16 mouse cellular contexts compared by ENCODE assay signal in genomic region chr10:116461443-116461842, GRCm38 (mm10). TPM values are rescaled to one million over a fixed set of nuclear protein-coding genes. Genes with fewer than 3 reads are reported as not detected.
"Had no signal": no experiment of that assay in that cellular context is flagged by ENCODE, and none has a peak within 500 bp of the region (broad histone marks: within the 10 kb centered on the region; RNA-seq: fewer than 3 reads in every experiment).

No protein-coding gene starts in this region.

- DNase-seq: kidney, adult 9 months; kidney, postnatal 14 days; lung, postnatal 14 days; right cerebral cortex, postnatal 14 days; thymus, adult 2 months; thymus, postnatal 25 days had no signal

- H3K9me3 ChIP-seq: limb, embryonic 13.5 days; liver, embryonic 12.5 days; lung, embryonic 15.5 days; neural tube, embryonic 12.5 days; stomach, embryonic 15.5 days had no signal

- H3K4me3 ChIP-seq: left cerebral cortex, adult 2 months; limb, embryonic 13.5 days; liver, embryonic 12.5 days; lung, embryonic 15.5 days; megakaryocyte, embryonic 14.5 days; midbrain, embryonic 12.5 days; neural tube, embryonic 12.5 days; stomach, embryonic 15.5 days had no signal

- H3K4me2 ChIP-seq: limb, embryonic 13.5 days; liver, embryonic 12.5 days; lung, embryonic 15.5 days; midbrain, embryonic 12.5 days; neural tube, embryonic 12.5 days; stomach, embryonic 15.5 days had no signal

- H3K36me3 ChIP-seq: liver, embryonic 12.5 days; lung, embryonic 15.5 days; stomach, embryonic 15.5 days had no signal

- H3K27me3 ChIP-seq: limb, embryonic 13.5 days; liver, embryonic 12.5 days; lung, embryonic 15.5 days; midbrain, embryonic 12.5 days; neural tube, embryonic 12.5 days; stomach, embryonic 15.5 days had no signal

- H3K9ac ChIP-seq: limb, embryonic 13.5 days; liver, embryonic 12.5 days; lung, embryonic 15.5 days; midbrain, embryonic 12.5 days; neural tube, embryonic 12.5 days; stomach, embryonic 15.5 days had no signal

- H3K27ac ChIP-seq: left cerebral cortex, adult 2 months; limb, embryonic 13.5 days; liver, embryonic 12.5 days; lung, embryonic 15.5 days; macrophage; midbrain, embryonic 12.5 days; neural tube, embryonic 12.5 days; stomach, embryonic 15.5 days had no signal

- ATAC-seq: intestine, embryonic 16.5 days; liver, embryonic 12.5 days had no signal

- H3K4me1 ChIP-seq: limb, embryonic 13.5 days; liver, embryonic 12.5 days; lung, embryonic 15.5 days; megakaryocyte, embryonic 14.5 days; midbrain, embryonic 12.5 days; neural tube, embryonic 12.5 days; stomach, embryonic 15.5 days had no signal

RNA-seq across cellular contexts. Expression of gene Kcnmb4, which starts 12.2 kb away (rescaled TPM):
- polyA plus RNA-seq: macrophage had no signal
